In genomic region chr7:45412421-45412820, GRCm38 (mm10) we compare ENCODE assay signal across 29 mouse cellular contexts. TPM values are rescaled to one million over a fixed set of nuclear protein-coding genes. Genes with fewer than 3 reads are reported as not detected.
DNase-seq lines count a peak whose midpoint lies in the region; ATAC-seq lines count a peak whose summit lies in the region.
"Had no signal": no experiment of that assay in that cellular context is flagged by ENCODE, and none has a peak within 500 bp of the region (broad histone marks: within the 10 kb centered on the region; RNA-seq: fewer than 3 reads in every experiment).

No protein-coding gene starts in this region.

- H3K36me3 ChIP-seq in midbrain, embryonic 11.5 days (ENCODE audit: control insufficient read depth, insufficient read depth, low read length): no peaks in the 10 kb centered on the region
- no peaks in the 10 kb centered on the region for H3K36me3 ChIP-seq in midbrain, embryonic 15.5 days (replicated peaks)
- no peaks in the 10 kb centered on the region for H3K36me3 ChIP-seq in forebrain, embryonic 10.5 days (replicated peaks)
- H3K36me3 ChIP-seq: embryonic facial prominence, embryonic 12.5 days; embryonic facial prominence, embryonic 15.5 days; forebrain, embryonic 12.5 days; forebrain, embryonic 15.5 days; G1E; heart, embryonic 10.5 days; hindbrain, embryonic 13.5 days; intestine, embryonic 15.5 days had no signal

- no peak overlapping the region for H3K27ac ChIP-seq in midbrain, embryonic 11.5 days (ENCODE audit: low read depth, low read length)
- no peak overlapping the region for H3K27ac ChIP-seq in midbrain, embryonic 15.5 days
- no peak overlapping the region for H3K27ac ChIP-seq in forebrain, embryonic 10.5 days
- H3K27ac ChIP-seq: forebrain, embryonic 12.5 days; forebrain, embryonic 15.5 days; hindbrain, embryonic 13.5 days had no signal

- peaks cover 83% of the 10 kb centered on the region for H3K27me3 ChIP-seq in midbrain, embryonic 11.5 days (ENCODE audit: control insufficient read depth, insufficient read depth, low read length)
- H3K27me3 ChIP-seq in midbrain, embryonic 15.5 days (replicated peaks): peaks cover 95% of the 10 kb centered on the region
- H3K27me3 ChIP-seq in forebrain, embryonic 10.5 days (ENCODE audit: poor library complexity, severe bottlenecking): peaks cover 100% of the 10 kb centered on the region

- 91% methylated on average over 2 of the region's 2 CpGs for whole genome bisulfite sequencing in midbrain, embryonic 11.5 days
- 90% methylated on average over 2 of the region's 2 CpGs for WGBS in midbrain, embryonic 15.5 days
- 96% methylated on average over 2 of the region's 2 CpGs for WGBS in forebrain, embryonic 10.5 days

- peaks cover 4% of the 10 kb centered on the region for H3K4me1 ChIP-seq in midbrain, embryonic 11.5 days (ENCODE audit: control insufficient read depth, insufficient read depth, low read length)
- peaks cover 11% of the 10 kb centered on the region for H3K4me1 ChIP-seq in midbrain, embryonic 15.5 days
- peaks cover 28% of the 10 kb centered on the region for H3K4me1 ChIP-seq in forebrain, embryonic 10.5 days

- H3K4me2 ChIP-seq in midbrain, embryonic 11.5 days: no peak overlapping the region
- H3K4me2 ChIP-seq in midbrain, embryonic 15.5 days: no peak overlapping the region

- ATAC-seq in midbrain, embryonic 11.5 days (ENCODE audit: low FRiP score): no peak
- no peak for ATAC-seq in midbrain, embryonic 15.5 days (replicated peaks)

- intact Hi-C loops in gastrocnemius, postnatal 14 days (cut with DNase I; ENCODE audit: low total_unique reads): no loop called here

- H3K9me3 ChIP-seq in midbrain, embryonic 11.5 days (ENCODE audit: control insufficient read depth, low read length): no peaks in the 10 kb centered on the region
- no peaks in the 10 kb centered on the region for H3K9me3 ChIP-seq in midbrain, embryonic 15.5 days
- H3K9me3 ChIP-seq in forebrain, embryonic 10.5 days: no peaks in the 10 kb centered on the region
- H3K9me3 ChIP-seq: embryonic facial prominence, embryonic 12.5 days; embryonic facial prominence, embryonic 15.5 days; forebrain, embryonic 12.5 days; forebrain, embryonic 15.5 days; G1E; heart, embryonic 10.5 days; hindbrain, embryonic 13.5 days; intestine, embryonic 15.5 days had no signal

- DNase-seq in gastrocnemius, adult 18-20 months (ENCODE audit: low spot score): peak; percentile 79
- DNase-seq in gastrocnemius, postnatal 4 days (ENCODE audit: low spot score in 2 of 2): no peak
- peak; percentile 82 for DNase-seq in midbrain, embryonic 11.5 days (ENCODE audit: low spot score, missing footprints)
- DNase-seq in gastrocnemius, postnatal 14 days: peak; percentile 45
- DNase-seq in lung, postnatal 10 days: no peak
- no peak for DNase-seq in lung, postnatal 25 days (ENCODE audit: low spot score)
- DNase-seq in forebrain, embryonic 10.5 days (ENCODE audit: extremely low spot score, low spot score): no peak
- DNase-seq: adrenal gland, postnatal 10 days; adrenal gland, postnatal 36 days; cerebellum, adult 18-20 months; cerebellum, adult 9-10 months; cerebellum, postnatal 25 days; kidney, adult 11 months had no signal

- H3K4me3 ChIP-seq in midbrain, embryonic 11.5 days (ENCODE audit: low read depth, low read length): no peak overlapping the region
- no peak overlapping the region for H3K4me3 ChIP-seq in midbrain, embryonic 15.5 days
- H3K4me3 ChIP-seq in forebrain, embryonic 10.5 days: no peak overlapping the region

- no peak overlapping the region for H3K9ac ChIP-seq in midbrain, embryonic 11.5 days (ENCODE audit: low read length)
- H3K9ac ChIP-seq in midbrain, embryonic 15.5 days: no peak overlapping the region
- H3K9ac ChIP-seq: forebrain, embryonic 12.5 days; forebrain, embryonic 15.5 days; hindbrain, embryonic 13.5 days had no signal

RNA-seq across cellular contexts. Expression of gene Ntf5, which starts 1.1 kb away (rescaled TPM):
- total RNA-seq in gastrocnemius, adult 18-20 months (2021): 1 to 10 TPM; 4.3 to 4.7 TPM
- total RNA-seq in gastrocnemius, postnatal 4 days (2021): under 1 TPM; 0.61 to 0.98 TPM
- 0.23 and 0.44 TPM in 2 replicates for polyA plus RNA-seq in midbrain, embryonic 11.5 days (2014; fragmentation: Nextera tagmentation; extraction: Ambion mirVana)
- 0.10 TPM in 1 of 2 replicates, not detected in the other for polyA plus RNA-seq in midbrain, embryonic 15.5 days (2015; fragmentation: Nextera tagmentation; extraction: Ambion mirVana)
- 1 to 10 TPM; 2.3 to 2.6 TPM for total RNA-seq in gastrocnemius, postnatal 14 days (2021)
- polyA plus RNA-seq in forebrain, embryonic 10.5 days (2016; fragmentation: Nextera tagmentation; extraction: Ambion mirVana): 0.46 and 0.87 TPM in 2 replicates
- total RNA-seq: adrenal gland, postnatal 36 days; common myeloid progenitor, adult 5-6 weeks; granulocyte monocyte progenitor cell, adult 5-6 weeks had no signal
- polyA plus RNA-seq: forebrain, embryonic 15.5 days had no signal

RNA-seq across cellular contexts. Expression of gene Kcna7, which starts 7.0 kb away (rescaled TPM):
- 10 to 100 TPM; 83.7 to 93.5 TPM for total RNA-seq in gastrocnemius, adult 18-20 months (2021)
- total RNA-seq in gastrocnemius, postnatal 4 days (2021): 10 to 100 TPM; 11.4 to 12.8 TPM
- polyA plus RNA-seq in midbrain, embryonic 11.5 days (2014; fragmentation: Nextera tagmentation; extraction: Ambion mirVana): not detected in 2 replicates
- polyA plus RNA-seq in midbrain, embryonic 15.5 days (2015; fragmentation: Nextera tagmentation; extraction: Ambion mirVana): not detected in 2 replicates
- 10 to 100 TPM; 39.6 to 44.1 TPM for total RNA-seq in gastrocnemius, postnatal 14 days (2021)
- not detected in 2 replicates for polyA plus RNA-seq in forebrain, embryonic 10.5 days (2016; fragmentation: Nextera tagmentation; extraction: Ambion mirVana)
- total RNA-seq: adrenal gland, adult 18-20 months; adrenal gland, postnatal 36 days; common myeloid progenitor, adult 5-6 weeks; granulocyte monocyte progenitor cell, adult 5-6 weeks; hematopoietic stem cell, adult 5-6 weeks had no signal
- polyA plus RNA-seq: embryonic facial prominence, embryonic 12.5 days; forebrain, embryonic 12.5 days; forebrain, embryonic 15.5 days; G1E; hindbrain, embryonic 13.5 days had no signal

RNA-seq across cellular contexts. Expression of gene Lhb, which starts 8.2 kb away (rescaled TPM):
- under 1 TPM; 0.47 to 0.59 TPM for total RNA-seq in gastrocnemius, adult 18-20 months (2021)
- not detected for total RNA-seq in gastrocnemius, postnatal 4 days (2021)
- polyA plus RNA-seq in midbrain, embryonic 11.5 days (2014; fragmentation: Nextera tagmentation; extraction: Ambion mirVana): not detected in 2 replicates
- polyA plus RNA-seq in midbrain, embryonic 15.5 days (2015; fragmentation: Nextera tagmentation; extraction: Ambion mirVana): 0.45 and 0.63 TPM in 2 replicates
- total RNA-seq in gastrocnemius, postnatal 14 days (2021): under 1 TPM in 1 of 2 experiments, not detected in 1; 0.35 TPM
- not detected in 2 replicates for polyA plus RNA-seq in forebrain, embryonic 10.5 days (2016; fragmentation: Nextera tagmentation; extraction: Ambion mirVana)
- total RNA-seq: adrenal gland, adult 18-20 months; adrenal gland, postnatal 10 days; adrenal gland, postnatal 36 days; common myeloid progenitor, adult 5-6 weeks; G1E; granulocyte monocyte progenitor cell, adult 5-6 weeks; heart, postnatal 25 days; hematopoietic stem cell, adult 5-6 weeks had no signal
- polyA plus RNA-seq: G1E; heart, embryonic 10.5 days; heart, embryonic 14.5 days; heart, postnatal 0 days had no signal

RNA-seq across cellular contexts. Expression of gene Snrnp70, which starts 16.9 kb away (rescaled TPM):
- 10 to 100 TPM; 60.3 to 65.4 TPM for total RNA-seq in gastrocnemius, adult 18-20 months (2021)
- total RNA-seq in gastrocnemius, postnatal 4 days (2021): 100 to 1,000 TPM; 215 to 251 TPM
- 62.0 and 70.9 TPM in 2 replicates for polyA plus RNA-seq in midbrain, embryonic 11.5 days (2014; fragmentation: Nextera tagmentation; extraction: Ambion mirVana)
- polyA plus RNA-seq in midbrain, embryonic 15.5 days (2015; fragmentation: Nextera tagmentation; extraction: Ambion mirVana): 202 and 214 TPM in 2 replicates
- 10 to 100 TPM; 90.1 to 93.1 TPM for total RNA-seq in gastrocnemius, postnatal 14 days (2021)
- polyA plus RNA-seq in forebrain, embryonic 10.5 days (2016; fragmentation: Nextera tagmentation; extraction: Ambion mirVana): 295 TPM in 2 replicates

RNA-seq across cellular contexts. Expression of gene Gys1, which starts 22.2 kb away (rescaled TPM):
- total RNA-seq in gastrocnemius, adult 18-20 months (2021): 100 to 1,000 TPM; 321 to 326 TPM
- total RNA-seq in gastrocnemius, postnatal 4 days (2021): 100 to 1,000 TPM; 114 to 133 TPM
- 26.5 and 26.8 TPM in 2 replicates for polyA plus RNA-seq in midbrain, embryonic 11.5 days (2014; fragmentation: Nextera tagmentation; extraction: Ambion mirVana)
- 21.0 and 22.7 TPM in 2 replicates for polyA plus RNA-seq in midbrain, embryonic 15.5 days (2015; fragmentation: Nextera tagmentation; extraction: Ambion mirVana)
- 100 to 1,000 TPM; 167 to 213 TPM for total RNA-seq in gastrocnemius, postnatal 14 days (2021)
- polyA plus RNA-seq in forebrain, embryonic 10.5 days (2016; fragmentation: Nextera tagmentation; extraction: Ambion mirVana): 39.0 and 41.6 TPM in 2 replicates

Comparison
In these comparisons a context has a peak if more than half of its experiments do, and no peak if none do; other contexts are left out.
1. DNase-seq: peak in gastrocnemius, adult 18-20 months (single experiment), midbrain, embryonic 11.5 days (single experiment) and gastrocnemius, postnatal 14 days (single experiment); none in gastrocnemius, postnatal 4 days (0 of 2), lung, postnatal 10 days (single experiment), lung, postnatal 25 days (single experiment) and forebrain, embryonic 10.5 days (single experiment).